Mouse (Mus musculus) stomach, embryonic 15.5 days (tissue): ENCODE data around the gene Myl3. TPM values are rescaled to one million over a fixed set of nuclear protein-coding genes. Genes with fewer than 3 reads are reported as not detected.

Source experiments
- ATAC-seq: fragments of 200-750 bp; cut with Nextera tagmentation; 2 replicates; pipeline ENCODE4 v1.8.0; 2017; ENCODE audit warnings: low read depth, moderate number of reproducible peaks, moderate TSS enrichment; ENCODE audit not compliant: insufficient read depth, low FRiP score
- H3K27ac ChIP-seq: fragments of 300-500 bp; sonication (generic); 2 replicates; pipeline ENCODE4 v1.5.1; 2015; ENCODE audit warnings: mild to moderate bottlenecking, inconsistent platforms
- H3K27me3 ChIP-seq: fragments of 300-500 bp; sonication (generic); replicated peaks from 2 replicates; pipeline ENCODE4 v1.6.1; 2015; ENCODE audit warnings: inconsistent platforms
- H3K36me3 ChIP-seq: fragments of 300-500 bp; sonication (generic); 2 replicates; pipeline ENCODE4 v1.6.1; 2015; ENCODE audit warnings: inconsistent platforms
- H3K4me1 ChIP-seq: fragments of 300-500 bp; sonication (generic); 2 replicates; pipeline ENCODE4 v1.6.1; 2015; ENCODE audit warnings: inconsistent platforms
- H3K4me2 ChIP-seq: fragments of 300-500 bp; sonication (generic); 2 replicates; pipeline ENCODE4 v1.6.1; 2015; ENCODE audit warnings: mild to moderate bottlenecking, inconsistent platforms
- H3K4me3 ChIP-seq: fragments of 300-500 bp; sonication (generic); replicated peaks from 2 replicates; pipeline ENCODE4 v1.5.1; 2015; ENCODE audit warnings: inconsistent platforms
- H3K9ac ChIP-seq: fragments of 300-500 bp; sonication (generic); 2 replicates; pipeline ENCODE4 v1.6.1; 2015; ENCODE audit warnings: inconsistent platforms
- H3K9me3 ChIP-seq: fragments of 300-500 bp; sonication (generic); 2 replicates; pipeline ENCODE4 v1.6.1; 2016; ENCODE audit warnings: inconsistent platforms
- WGBS: fragments of 180-500 bp; shearing (Covaris S2); methylation state at CpG from one replicate; pipeline ENCODE4 v1.1.7; 2015; 5-methylcytosine and 5-hydroxymethylcytosine counted together
- polyA plus RNA-seq: library from polyadenylated mRNA; unstranded; fragments of >200 nt; fragmentation: Nextera tagmentation; extraction: Ambion mirVana; gene quantifications from 2 replicates; pipeline ENCODE4 v1.2.1, GENCODE M21; 2015

The Myl3 gene
- polyA plus RNA-seq, 1 experiment from 2014 or later = 2.6 TPM

DNA sequence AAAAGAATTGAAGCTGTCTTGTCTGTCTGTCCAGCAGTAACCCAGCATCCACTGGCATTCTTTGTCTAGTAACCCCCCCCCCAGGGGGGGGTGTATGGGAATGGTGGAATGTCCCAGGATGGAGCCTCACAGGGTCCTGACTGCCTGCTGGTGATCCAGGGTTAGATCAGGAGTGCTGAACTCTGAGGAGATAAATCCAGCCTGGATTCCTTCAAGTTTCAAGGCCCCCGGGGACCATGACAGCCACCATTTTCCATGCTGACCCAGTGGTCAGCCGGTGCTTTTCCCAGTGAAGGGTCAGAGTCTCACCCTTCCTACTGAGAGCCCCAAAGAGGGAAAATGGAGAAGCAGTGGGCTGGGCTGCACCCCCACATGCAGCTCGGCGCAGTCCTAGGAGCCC lies 9.8 kb upstream of the Myl3 start:
- Histone ChIP-seq H3K36me3 (no peaks in the 10 kb centered on the region), H3K4me3 (no peak overlapping the region), H3K9me3 (no peaks in the 10 kb centered on the region), H3K27me3 (peaks cover 15% of the 10 kb centered on the region), H3K4me1 (peaks cover 31% of the 10 kb centered on the region), H3K4me2 (no peak overlapping the region), H3K27ac (no peak overlapping the region), H3K9ac (no peak overlapping the region)
- WGBS = 56% methylated on average over 4 of the region's 4 CpGs
- ATAC-seq = no peak

DNA sequence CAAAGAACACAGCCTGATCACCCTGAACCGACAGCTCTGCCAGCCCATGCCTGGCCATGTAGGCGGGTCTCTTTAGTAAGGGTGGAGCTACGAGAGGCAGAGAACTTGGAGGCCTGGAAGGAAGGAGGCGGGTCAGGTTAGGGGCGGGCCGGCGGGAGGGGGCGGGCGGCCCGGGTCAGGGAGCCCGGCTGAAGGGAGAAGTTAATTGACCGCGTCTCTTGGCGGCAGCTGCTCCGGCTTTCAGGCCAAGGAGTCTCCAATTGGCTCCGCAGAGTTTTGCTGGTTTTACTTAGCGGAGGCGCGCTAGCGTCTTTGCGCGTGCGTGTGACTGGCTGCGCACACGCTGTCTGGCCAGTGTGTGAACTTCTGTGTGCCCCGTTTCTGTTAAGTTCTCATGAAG lies 9.0 kb upstream of the Myl3 start:
- no peaks in the 10 kb centered on the region for H3K36me3 ChIP-seq
- peak overlapping the region; percentile 33 for H3K4me3 ChIP-seq
- no peak overlapping the region for H3K9ac ChIP-seq
- H3K27ac ChIP-seq = peak overlapping the region; percentile 76
- WGBS = under 1% methylated on average over 26 of the region's 26 CpGs
- H3K4me2 ChIP-seq = peak overlapping the region; percentile 71
- peaks cover 27% of the 10 kb centered on the region for H3K4me1 ChIP-seq
- peak; percentile 91 for ATAC-seq
- no peaks in the 10 kb centered on the region for H3K9me3 ChIP-seq
- H3K27me3 ChIP-seq = 0 out of 2 replicates have a peak, but pooled peaks cover 8% of the 10 kb centered on the region

DNA sequence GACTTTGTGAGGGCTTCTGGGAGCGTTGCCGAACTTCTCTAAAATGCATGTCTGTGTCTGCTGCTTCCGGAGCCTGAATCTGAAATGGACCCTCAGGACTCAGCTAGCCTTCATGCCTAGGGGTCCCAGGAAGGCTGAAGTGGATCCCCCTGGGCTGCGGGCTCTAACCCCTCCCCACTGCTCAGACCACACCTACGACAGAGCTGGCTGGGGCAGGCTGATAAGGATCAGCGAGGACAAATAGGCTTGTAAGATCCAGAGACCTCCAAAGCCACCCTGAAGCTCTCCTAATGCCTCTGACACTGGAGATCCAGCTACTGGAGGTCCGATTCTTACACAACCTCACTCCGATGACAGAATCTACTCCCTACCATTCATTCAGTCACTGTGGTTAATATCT lies 8.6 kb upstream of the Myl3 start:
- Histone ChIP-seq H3K36me3 (no peaks in the 10 kb centered on the region), H3K9ac (no peak overlapping the region), H3K27ac (peak overlapping the region; percentile 76), H3K4me2 (peak overlapping the region; percentile 71), H3K4me3 (peak overlapping the region; percentile 33), H3K9me3 (no peaks in the 10 kb centered on the region), H3K4me1 (peaks cover 27% of the 10 kb centered on the region), H3K27me3 (0 out of 2 replicates have a peak, but pooled peaks cover 5% of the 10 kb centered on the region)
- WGBS = 6% methylated on average over 8 of the region's 8 CpGs
- no peak for ATAC-seq

DNA sequence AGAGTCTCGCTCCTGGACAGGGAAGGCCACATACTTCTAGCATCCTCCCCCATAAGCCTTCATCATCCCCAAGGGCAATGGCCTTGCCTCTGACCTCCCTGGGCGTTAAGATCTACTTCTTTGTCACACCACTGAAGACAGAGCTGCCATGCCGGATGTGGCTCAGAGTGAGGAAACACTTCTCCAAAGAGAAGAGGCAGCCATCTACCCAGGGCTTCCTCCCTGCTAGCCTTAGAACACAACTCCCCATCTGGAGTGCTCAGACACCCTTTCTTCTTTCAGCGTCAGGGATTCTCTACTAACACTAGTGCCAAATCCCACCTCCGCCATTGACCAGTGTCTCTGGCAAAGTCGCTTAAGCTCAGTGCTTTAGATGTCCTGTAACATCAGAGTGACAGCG lies 7.5 kb upstream of the Myl3 start:
- H3K36me3 ChIP-seq = no peaks in the 10 kb centered on the region
- H3K4me1 ChIP-seq = peaks cover 27% of the 10 kb centered on the region
- no peaks in the 10 kb centered on the region for H3K9me3 ChIP-seq
- WGBS = 74% methylated on average over 7 of the region's 7 CpGs
- no peak overlapping the region for H3K27ac ChIP-seq
- H3K4me2 ChIP-seq = no peak overlapping the region
- no peak overlapping the region for H3K4me3 ChIP-seq
- H3K9ac ChIP-seq = no peak overlapping the region
- ATAC-seq = no peak
- no peaks in the 10 kb centered on the region for H3K27me3 ChIP-seq

DNA sequence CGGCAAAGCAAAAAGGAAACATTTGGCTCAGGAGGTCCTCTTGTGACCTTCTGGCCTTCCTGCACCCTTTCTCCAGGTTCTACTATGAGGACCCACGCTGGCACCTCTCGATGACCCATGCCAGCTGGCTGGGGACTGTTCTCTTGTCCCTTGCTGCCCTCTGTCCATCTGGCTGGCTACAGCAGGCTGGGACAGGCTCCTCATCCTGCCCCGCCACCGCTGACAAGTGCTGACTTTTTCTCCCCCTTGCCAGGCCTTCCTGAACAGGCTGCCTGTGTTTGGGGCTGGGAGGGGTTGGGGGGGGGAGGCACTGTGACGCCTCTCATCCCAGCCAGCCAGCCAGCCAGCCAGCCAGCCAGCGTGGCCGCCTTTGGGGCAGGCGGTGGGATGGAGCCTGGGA lies 5.3 kb upstream of the Myl3 start:
- no peak for ATAC-seq
- Histone ChIP-seq H3K9me3 (no peaks in the 10 kb centered on the region), H3K9ac (no peak overlapping the region), H3K4me3 (no peak overlapping the region), H3K4me2 (no peak overlapping the region), H3K4me1 (peaks cover 33% of the 10 kb centered on the region), H3K36me3 (no peaks in the 10 kb centered on the region; the same call in 1 of the 2 replicates), H3K27me3 (peaks cover 18% of the 10 kb centered on the region), H3K27ac (no peak overlapping the region)
- 47% methylated on average over 9 of the region's 9 CpGs for WGBS

DNA sequence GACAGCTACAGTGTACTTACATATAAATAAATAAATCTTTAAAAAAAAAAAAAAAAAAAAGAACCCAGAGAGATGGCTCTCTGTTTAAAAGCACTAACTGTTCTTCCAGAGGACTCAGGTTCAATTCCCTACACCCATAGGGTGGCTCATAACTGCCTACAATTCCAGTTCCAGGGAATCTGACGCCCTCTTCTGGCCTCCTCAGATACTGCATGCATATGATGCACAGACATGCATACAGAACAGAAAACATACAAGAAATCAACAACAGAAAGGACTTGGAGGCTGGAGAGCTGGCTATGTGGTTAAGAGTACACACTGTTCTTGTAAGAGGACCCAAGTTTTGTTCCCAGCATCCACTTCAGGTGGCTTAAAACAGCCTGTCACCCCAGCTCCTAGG lies 3.6 kb upstream of the Myl3 start:
- H3K4me3 ChIP-seq = no peak overlapping the region
- H3K36me3 ChIP-seq = no peaks in the 10 kb centered on the region; the same call in 1 of the 2 replicates
- H3K4me2 ChIP-seq = no peak overlapping the region
- H3K9me3 ChIP-seq = no peaks in the 10 kb centered on the region
- peaks cover 28% of the 10 kb centered on the region for H3K27me3 ChIP-seq
- ATAC-seq = no peak
- H3K4me1 ChIP-seq = peaks cover 34% of the 10 kb centered on the region
- H3K27ac ChIP-seq = no peak overlapping the region
- 29% methylated on average over 1 of the region's 1 CpGs for WGBS
- no peak overlapping the region for H3K9ac ChIP-seq

DNA sequence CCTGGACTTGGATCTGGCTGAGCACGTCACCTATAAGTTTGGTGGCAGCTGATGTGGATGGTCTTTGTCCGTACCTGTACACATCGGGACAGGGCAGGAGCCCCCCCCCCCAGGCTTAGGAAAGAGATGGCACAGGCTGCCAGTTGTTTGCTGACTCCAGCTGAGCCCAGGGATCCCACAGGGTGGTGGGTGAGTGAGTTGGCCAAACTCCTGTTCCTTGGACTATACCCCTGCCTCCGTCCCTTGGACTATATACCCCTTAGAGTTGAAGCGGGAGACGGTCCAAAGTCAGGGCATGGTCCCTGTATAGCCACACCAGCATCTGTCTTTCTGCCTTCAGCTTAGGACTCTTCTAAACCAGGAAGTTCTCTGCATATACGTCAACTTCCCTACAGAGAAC lies 1.7 kb upstream of the Myl3 start:
- 85% methylated on average over 7 of the region's 7 CpGs for WGBS
- Histone ChIP-seq H3K36me3 (no peaks in the 10 kb centered on the region; the same call in 1 of the 2 replicates), H3K4me1 (0 out of 2 replicates have a peak, but pooled peaks cover 21% of the 10 kb centered on the region), H3K27ac (no peak overlapping the region), H3K4me2 (no peak overlapping the region), H3K4me3 (no peak overlapping the region), H3K9ac (no peak overlapping the region), H3K9me3 (no peaks in the 10 kb centered on the region), H3K27me3 (peaks cover 42% of the 10 kb centered on the region)
- ATAC-seq = no peak

DNA sequence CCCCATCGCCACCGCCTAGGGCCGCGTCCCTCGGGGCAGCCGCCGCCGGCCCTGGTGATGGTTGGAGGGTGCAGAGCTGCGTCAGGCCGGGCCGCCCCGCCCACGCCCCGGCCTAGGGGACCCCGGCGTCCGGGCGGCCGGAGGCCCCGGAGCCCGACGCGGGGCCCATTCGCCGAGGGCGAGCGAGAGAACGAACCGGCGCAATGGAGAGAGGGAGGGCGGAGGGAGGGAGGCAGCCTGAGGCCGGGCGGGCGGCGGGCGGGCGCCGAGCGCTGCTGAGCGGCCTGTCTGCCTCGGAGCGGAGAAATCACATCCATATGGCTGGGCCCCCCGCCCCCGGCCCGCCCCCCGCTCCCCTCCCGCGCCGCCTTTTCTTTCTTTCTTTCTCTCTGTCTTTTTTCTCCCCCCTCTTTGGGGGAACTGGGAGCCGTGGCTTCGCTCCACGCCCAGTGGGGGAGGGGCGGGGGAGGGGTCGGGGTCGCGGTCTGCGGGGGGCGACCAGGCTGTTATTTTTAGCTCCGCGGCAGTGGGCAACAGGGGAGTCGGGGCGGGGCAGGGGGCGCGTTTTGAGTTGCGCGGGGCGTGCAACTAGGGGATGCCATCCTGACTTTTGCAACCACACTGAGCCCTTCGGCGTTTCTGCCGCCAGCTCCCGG lies 762 bp downstream of the Myl3 start:
- Histone ChIP-seq H3K4me1 (0 out of 2 replicates have a peak, but pooled peaks cover 21% of the 10 kb centered on the region), H3K36me3 (no peaks in the 10 kb centered on the region; the same call in 1 of the 2 replicates), H3K4me2 (peak overlapping the region; percentile 92), H3K27me3 (peaks cover 45% of the 10 kb centered on the region), H3K9ac (peak overlapping the region; percentile 58), H3K9me3 (no peaks in the 10 kb centered on the region), H3K27ac (peak overlapping the region; percentile 73), H3K4me3 (peak overlapping the region; percentile 64)
- 0% methylated on average over 52 of the region's 71 CpGs for WGBS
- peak; percentile 64 for ATAC-seq

DNA sequence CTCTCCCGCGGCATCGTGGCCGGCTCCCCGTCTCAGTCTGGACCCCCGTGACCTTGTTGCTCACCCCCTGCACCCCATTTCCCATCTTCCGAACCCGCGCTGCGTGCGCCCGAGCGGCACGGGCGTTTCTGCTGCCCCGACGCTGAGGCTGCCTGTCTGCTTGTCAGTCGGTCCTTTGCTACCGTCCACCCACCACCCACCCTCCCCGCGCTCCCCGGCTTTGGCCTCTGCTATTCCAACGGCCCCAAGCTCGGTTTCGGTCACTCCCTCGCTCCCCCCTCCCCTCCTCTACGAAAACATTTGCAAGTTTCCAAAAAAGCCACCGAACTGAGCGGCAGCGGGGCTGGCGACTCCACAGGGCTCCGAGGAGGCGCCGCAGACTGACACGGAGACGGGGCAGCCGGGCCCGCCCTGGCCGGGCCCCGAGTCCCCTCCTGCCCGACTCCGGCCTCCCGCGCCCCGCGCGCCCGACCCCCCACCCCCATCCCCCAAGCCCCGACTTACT lies 1.3 kb downstream of the Myl3 start:
- Histone ChIP-seq H3K4me3 (peak overlapping the region; percentile 64), H3K9ac (peak overlapping the region; percentile 58), H3K36me3 (no peaks in the 10 kb centered on the region; the same call in 1 of the 2 replicates), H3K27ac (peak overlapping the region; percentile 73), H3K9me3 (no peaks in the 10 kb centered on the region), H3K4me2 (peak overlapping the region; percentile 92), H3K27me3 (peaks cover 45% of the 10 kb centered on the region), H3K4me1 (0 out of 2 replicates have a peak, but pooled peaks cover 21% of the 10 kb centered on the region)
- 0 out of 2 replicates have a peak, but pooled peaks have one; percentile 15 for ATAC-seq
- WGBS = under 1% methylated on average over 37 of the region's 49 CpGs

DNA sequence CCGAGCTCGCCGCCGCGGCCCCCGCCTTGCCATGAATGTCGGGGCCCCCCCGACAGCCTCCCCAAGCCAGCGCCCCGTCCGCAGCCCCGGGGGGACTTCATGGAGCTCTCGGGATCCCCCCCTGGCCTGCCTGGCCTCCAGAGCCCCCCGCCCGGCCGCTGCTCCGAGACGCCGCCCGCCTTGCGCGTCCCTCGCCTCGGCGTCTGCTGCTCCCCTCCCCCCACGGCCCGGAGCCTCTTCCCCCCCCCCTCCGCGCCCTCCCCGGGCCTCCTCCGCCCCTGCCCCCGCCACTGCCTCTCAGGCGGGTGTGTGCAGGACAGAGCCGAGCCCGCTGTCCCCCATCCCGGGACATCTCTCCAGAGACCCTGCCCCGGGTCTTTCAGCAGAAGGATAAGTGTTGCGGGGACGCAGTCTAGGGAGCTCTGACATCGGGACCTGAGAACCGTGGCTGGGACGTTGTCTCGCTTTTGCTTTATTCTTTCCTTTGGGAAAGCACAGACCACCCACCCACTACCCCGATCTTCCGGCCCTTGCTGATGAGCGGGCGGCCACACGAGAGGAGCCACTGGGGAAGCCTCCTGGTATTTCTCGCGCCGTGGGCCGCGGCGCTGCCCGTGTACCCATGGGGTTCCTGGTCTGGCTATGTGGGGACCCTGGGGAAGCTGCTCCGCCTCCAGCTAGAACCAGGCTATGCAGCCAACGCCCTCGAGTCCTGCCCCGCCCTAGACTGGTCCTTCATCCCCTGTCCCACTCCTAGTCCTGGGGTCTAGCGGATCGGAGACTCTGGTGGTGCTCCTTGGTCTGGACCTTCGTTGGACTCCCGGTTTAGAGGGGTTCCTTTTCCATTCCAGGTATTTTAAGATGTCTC lies 2.0 kb downstream of the Myl3 start:
- H3K27me3 ChIP-seq = peaks cover 45% of the 10 kb centered on the region
- H3K9me3 ChIP-seq = no peaks in the 10 kb centered on the region
- 0 out of 2 replicates have a peak, but pooled peaks cover 21% of the 10 kb centered on the region for H3K4me1 ChIP-seq
- H3K27ac ChIP-seq = peak overlapping the region; percentile 73
- H3K9ac ChIP-seq = peak overlapping the region; percentile 58
- WGBS = 4% methylated on average over 43 of the region's 63 CpGs
- 0 out of 2 replicates have a peak, but pooled peaks have one; percentile 2 for ATAC-seq
- peak overlapping the region; percentile 92 for H3K4me2 ChIP-seq
- no peaks in the 10 kb centered on the region; the same call in 1 of the 2 replicates for H3K36me3 ChIP-seq
- H3K4me3 ChIP-seq = peak overlapping the region; percentile 64

DNA sequence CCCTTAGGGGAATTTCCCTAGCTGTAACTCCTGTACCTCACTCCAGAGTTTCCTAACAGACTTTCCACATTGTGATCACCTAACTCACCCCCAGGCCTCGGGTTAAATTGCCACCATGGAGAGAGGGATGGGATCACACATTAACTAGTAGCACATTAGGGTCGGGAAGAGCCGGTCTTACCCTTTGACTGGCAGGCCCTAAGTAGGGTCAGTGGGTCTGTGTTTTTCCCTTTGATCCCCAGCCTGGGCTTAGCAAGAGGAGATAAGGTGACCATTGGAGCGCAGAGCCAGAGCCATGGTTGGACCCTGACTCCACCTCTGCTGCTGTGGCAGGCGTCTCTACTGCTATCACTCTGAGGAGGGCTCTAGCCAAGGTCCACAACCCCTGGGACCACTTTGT lies 4.1 kb downstream of the Myl3 start:
- H3K4me3 ChIP-seq = no peak overlapping the region
- H3K36me3 ChIP-seq = no peaks in the 10 kb centered on the region
- H3K9me3 ChIP-seq = no peaks in the 10 kb centered on the region
- no peak overlapping the region for H3K9ac ChIP-seq
- H3K27ac ChIP-seq = no peak overlapping the region
- peaks cover 33% of the 10 kb centered on the region for H3K27me3 ChIP-seq
- H3K4me2 ChIP-seq = no peak overlapping the region
- ATAC-seq = no peak
- peaks cover 24% of the 10 kb centered on the region; the same call in 1 of the 2 replicates for H3K4me1 ChIP-seq
- WGBS = 47% methylated on average over 5 of the region's 5 CpGs
